Mouse (Mus musculus): ENCODE data around the gene Fkbpl. TPM values are rescaled to one million over a fixed set of nuclear protein-coding genes. Genes with fewer than 3 reads are reported as not detected.

The Fkbpl gene
- total and polyA plus RNA-seq, 3 experiments = 5.5 to 8.2 (median 6.2) TPM

DNA sequence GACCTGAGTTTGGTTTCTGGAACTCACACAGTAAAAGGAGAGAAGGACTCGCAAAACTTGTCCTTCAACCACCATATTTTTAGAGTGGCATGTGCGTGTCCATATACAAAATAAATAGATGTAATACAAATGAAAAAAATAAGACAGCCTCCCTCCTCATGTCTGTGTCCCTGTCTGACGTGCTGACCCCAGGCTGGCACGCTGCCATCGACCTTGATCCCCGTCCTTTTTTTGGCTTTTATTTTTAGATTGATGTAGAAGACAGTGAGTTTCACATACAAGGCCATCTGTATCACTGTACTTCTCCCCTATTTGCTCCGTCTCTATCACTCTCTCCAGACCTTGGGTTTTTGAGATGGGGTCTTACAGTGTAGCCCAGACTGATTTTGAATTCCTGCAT is 19.9 kb downstream of the Fkbpl start:
- Histone ChIP-seq H3K27ac (ENCODE audit: insufficient read depth, low read depth) (no peak overlapping the region), H3K4me1 (ENCODE audit: control insufficient read depth in 1 of 2, insufficient read depth in 2 of 2) (no peaks in the 10 kb centered on the region; a peak in 1 of 4 replicates), H3K36me3 (replicated peaks in 1 of 2; ENCODE audit: control insufficient read depth in 1 of 2, insufficient read depth in 1 of 2, low read length in 1 of 2) (no peaks in the 10 kb centered on the region), H3K79me2 (replicated peaks; ENCODE audit: control insufficient read depth, extremely low read depth, insufficient read depth, poor library complexity, severe bottlenecking) (no peaks in the 10 kb centered on the region), H3K4me3 (replicated peaks in 1 of 3; ENCODE audit: low read depth in 2 of 3, low read length in 2 of 3, poor library complexity in 1 of 3) (no peak overlapping the region), H3K4me2 (ENCODE audit: insufficient read depth, low read depth, poor library complexity, severe bottlenecking) (no peak overlapping the region), H3K9me3 (replicated peaks; ENCODE audit: low read length) (peaks cover 7% of the 10 kb centered on the region), H3K27me3 (replicated peaks) (peaks cover 80% of the 10 kb centered on the region), H3K9ac (ENCODE audit: insufficient read depth, low read depth) (no peak overlapping the region)
- dilution Hi-C loops (cut with MboI; ENCODE audit: extremely low pct_ligation_motif_present, extremely low pct_unique_long_range_greater_than_20kb, low sequenced_read_pairs) = no loop called here
- TF ChIP-seq USF2 (conservative IDR thresholded peaks at IDR 0.05; ENCODE audit: low read depth, low read length) (no peak), GABPA (IDR thresholded peaks at IDR 0.05; ENCODE audit: insufficient replicate concordance, low read depth, low read length) (no peak), RCOR1 (conservative IDR thresholded peaks at IDR 0.05; ENCODE audit: low read depth, low read length) (no peak), MAFK (IDR thresholded peaks at IDR 0.05; ENCODE audit: insufficient replicate concordance, low read length) (no peak), ZNF384 (IDR thresholded peaks at IDR 0.05; ENCODE audit: low read depth, low read length) (no peak), ZMIZ1 (IDR thresholded peaks at IDR 0.05; ENCODE audit: low read depth, low read length) (no peak), SIN3A (IDR thresholded peaks at IDR 0.05; ENCODE audit: low read length) (no peak), JUND (conservative IDR thresholded peaks at IDR 0.05; ENCODE audit: low read depth, low read length) (no peak), KAT2A (IDR thresholded peaks at IDR 0.05; ENCODE audit: insufficient replicate concordance, low read length) (no peak), E2F4 (IDR thresholded peaks at IDR 0.05; ENCODE audit: insufficient replicate concordance, low read depth, low read length) (no peak), JUN (IDR thresholded peaks at IDR 0.05; ENCODE audit: insufficient read depth, low read depth, low read length) (no peak), SMC3 (IDR thresholded peaks at IDR 0.05; ENCODE audit: low read depth, low read length) (no peak), IRF4 (IDR thresholded peaks at IDR 0.05; ENCODE audit: low read depth, low read length) (no peak), RAD21 (IDR thresholded peaks at IDR 0.05; ENCODE audit: low read depth, low read length) (no peak), ELF1 (IDR thresholded peaks at IDR 0.05; ENCODE audit: low read depth, low read length) (no peak), MEF2A (IDR thresholded peaks at IDR 0.05; ENCODE audit: borderline replicate concordance, low read depth, low read length) (no peak), NRF1 (IDR thresholded peaks at IDR 0.05; ENCODE audit: low read depth, low read length) (no peak)
- no peak for DNase-seq (ENCODE audit: extremely low read depth)
- in situ Hi-C loops (cut with MboI; ENCODE audit: low pct_ligation_motif_present, low pct_unique_long_range_greater_than_20kb, low sequenced_read_pairs) = no loop called here

DNA sequence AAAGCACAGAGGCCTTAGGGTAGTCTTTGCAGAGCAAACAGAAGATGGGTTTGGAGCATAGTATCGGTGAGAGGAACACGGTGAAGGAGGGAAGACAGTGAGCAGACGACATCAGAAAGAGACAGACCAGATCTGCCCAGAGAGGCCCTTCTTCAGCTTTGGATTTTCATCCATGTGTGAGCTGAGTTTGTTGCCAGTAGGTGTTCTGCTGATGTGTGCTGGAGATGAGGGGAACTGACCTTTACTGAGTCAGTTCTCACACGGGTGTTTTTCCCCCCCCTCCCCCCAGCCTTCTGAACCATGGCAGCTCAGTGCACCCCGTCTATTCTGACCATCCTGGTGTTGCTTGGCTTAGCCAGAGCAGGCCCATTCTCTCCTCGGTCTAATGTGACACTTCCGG is 25.7 kb downstream of the Fkbpl start, which contains the start of gene Tnxb:
Gene Tnxb, plus strand, starts transcription at position 301 of the 400 bp plus-strand sequence.
- no peak within 1 kb of the TSS for H3K9ac ChIP-seq (ENCODE audit: insufficient read depth, low read depth)
- no peak for DNase-seq (ENCODE audit: extremely low read depth)
- peaks cover 66% of the 10 kb centered on the region for H3K27me3 ChIP-seq (replicated peaks)
- H3K4me2 ChIP-seq (ENCODE audit: insufficient read depth, low read depth, poor library complexity, severe bottlenecking) = no peak within 1 kb of the TSS
- peaks cover 21% of the 10 kb centered on the region for H3K9me3 ChIP-seq (replicated peaks; ENCODE audit: low read length)
- H3K36me3 ChIP-seq (replicated peaks in 1 of 2; ENCODE audit: control insufficient read depth in 1 of 2, insufficient read depth in 1 of 2, low read length in 1 of 2) = no peaks in the 10 kb centered on the region
- in situ Hi-C loops (cut with MboI; ENCODE audit: low pct_ligation_motif_present, low pct_unique_long_range_greater_than_20kb, low sequenced_read_pairs) = no loop called here
- no peaks in the 10 kb centered on the region for H3K79me2 ChIP-seq (replicated peaks; ENCODE audit: control insufficient read depth, extremely low read depth, insufficient read depth, poor library complexity, severe bottlenecking)
- no peak for TF ChIP-seq MAZ (IDR thresholded peaks at IDR 0.05; ENCODE audit: low read depth, low read length)
- no peak for TF ChIP-seq KAT2A (IDR thresholded peaks at IDR 0.05; ENCODE audit: insufficient replicate concordance, low read length)
- TF ChIP-seq EP300 (IDR thresholded peaks at IDR 0.05; ENCODE audit: low read length) = no peak
- TF ChIP-seq JUN (IDR thresholded peaks at IDR 0.05; ENCODE audit: insufficient read depth, low read depth, low read length) = no peak
- no peak for TF ChIP-seq E2F4 (IDR thresholded peaks at IDR 0.05; ENCODE audit: insufficient replicate concordance, low read depth, low read length)
- TF ChIP-seq CHD2 (IDR thresholded peaks at IDR 0.05; ENCODE audit: low read length) = no peak
- no peak for TF ChIP-seq MEF2A (IDR thresholded peaks at IDR 0.05; ENCODE audit: borderline replicate concordance, low read depth, low read length)
- no peak for TF ChIP-seq IRF4 (IDR thresholded peaks at IDR 0.05; ENCODE audit: low read depth, low read length)
- TF ChIP-seq MYC (IDR thresholded peaks at IDR 0.05; ENCODE audit: low read depth, low read length) = no peak
- no peak for TF ChIP-seq JUND (conservative IDR thresholded peaks at IDR 0.05; ENCODE audit: low read depth, low read length)
- TF ChIP-seq USF2 (conservative IDR thresholded peaks at IDR 0.05; ENCODE audit: low read depth, low read length) = no peak
- no peak for TF ChIP-seq MAX (IDR thresholded peaks at IDR 0.05; ENCODE audit: low read length)
- no peak for TF ChIP-seq ZKSCAN1 (IDR thresholded peaks at IDR 0.05; ENCODE audit: borderline replicate concordance, low read depth, low read length)
- no peak for TF ChIP-seq PAX5 (IDR thresholded peaks at IDR 0.05; ENCODE audit: low read length)
- no peak for TF ChIP-seq NRF1 (IDR thresholded peaks at IDR 0.05; ENCODE audit: low read depth, low read length)
- no peak for TF ChIP-seq SIN3A (IDR thresholded peaks at IDR 0.05; ENCODE audit: low read length)
- no peak for TF ChIP-seq POLR2AphosphoS2 (IDR thresholded peaks at IDR 0.05; ENCODE audit: low read depth, low read length)
- TF ChIP-seq UBTF (IDR thresholded peaks at IDR 0.05; ENCODE audit: low read depth, low read length) = no peak
- TF ChIP-seq USF1 (IDR thresholded peaks at IDR 0.05; ENCODE audit: low read depth, low read length) = no peak
- TF ChIP-seq ZC3H11A (IDR thresholded peaks at IDR 0.05; ENCODE audit: low read depth, low read length) = no peak
- dilution Hi-C loops (cut with MboI; ENCODE audit: extremely low pct_ligation_motif_present, extremely low pct_unique_long_range_greater_than_20kb, low sequenced_read_pairs) = no loop called here
- no peak within 1 kb of the TSS for H3K27ac ChIP-seq (ENCODE audit: insufficient read depth, low read depth)
- H3K4me1 ChIP-seq (ENCODE audit: control insufficient read depth in 1 of 2, insufficient read depth in 2 of 2) = no peaks in the 10 kb centered on the region
- H3K4me3 ChIP-seq (replicated peaks in 1 of 3; ENCODE audit: low read depth in 2 of 3, low read length in 2 of 3, poor library complexity in 1 of 3) = no peak within 1 kb of the TSS

Data from CH12.LX (cell line).